Mouse (Mus musculus) stomach, postnatal 0 days (tissue): ENCODE measurements around the gene Pdss2.

Experiments used
- CTCF ChIP-seq: IDR thresholded peaks from 2 replicates; pipeline ENCODE4 v1.5.1; 2016; ENCODE audit warnings: antibody characterized with exemption, low read depth, mild to moderate bottlenecking, moderate library complexity
- EP300 ChIP-seq: optimal IDR thresholded peaks from 2 replicates; pipeline ENCODE3; 2016; ENCODE audit warnings: antibody characterized with exemption

- TF ChIP-seq EP300, result no peak
- no peak; the same call in none of the 2 replicates for TF ChIP-seq CTCF
These were observed 373 bp downstream of the Pdss2 start for GRCm38 (mm10) chr10:43221659-43222058.
